Mouse (Mus musculus) adrenal gland, postnatal 36 days (tissue): ENCODE results near the gene Pole. TPM values are rescaled to one million over a fixed set of nuclear protein-coding genes. Genes with fewer than 3 reads are reported as not detected.

Experiments
- DNase-seq, 2 experiments: peaks; one replicate each; pipeline ENCODE4 v3.0.0; 2021; ENCODE audit warnings: mixed read lengths in 1 of 2
- total RNA-seq, 2 experiments: library from RNA; stranded (reverse); gene quantifications; 2 replicates each; pipeline ENCODE4 v1.2.3; 2021

Gene Pole
- total RNA-seq, 2 experiments from 2014 or later = 3.1 to 3.2 TPM

- DNase-seq = no peak
Measured at GRCm38 (mm10) chr5:110344524-110344923, 58.4 kb downstream of the Pole start, which contains the start of gene Lrcol1. TSS of gene Lrcol1 (plus strand) at chr5:110344730.

GRCm38 (mm10) chr5:110345553-110345952 lies 59.4 kb downstream of the Pole start:
- DNase-seq = no peak

GRCm38 (mm10) chr5:110347006-110347405 lies 60.9 kb downstream of the Pole start:
- DNase-seq = no peak

- peak; percentile 51 to 59 for DNase-seq
Measured at GRCm38 (mm10) chr5:110354716-110355115, 68.6 kb downstream of the Pole start.

GRCm38 (mm10) chr5:110357531-110358179 lies 71.5 kb downstream of the Pole start:
- DNase-seq = peak; percentile 83

- peak; percentile 46 to 58 for DNase-seq
Measured at GRCm38 (mm10) chr5:110361465-110361864, 75.4 kb downstream of the Pole start.

- no peak for DNase-seq
Measured at GRCm38 (mm10) chr5:110362813-110363178, 76.7 kb downstream of the Pole start.

- peak; percentile 90 to 93 for DNase-seq
Measured at GRCm38 (mm10) chr5:110363179-110363821, 77.2 kb downstream of the Pole start.

GRCm38 (mm10) chr5:110363822-110364545 lies 77.9 kb downstream of the Pole start:
- peak; percentile 48 to 55 for DNase-seq

- peak; percentile 78 to 85 for DNase-seq
Measured at GRCm38 (mm10) chr5:110376802-110377433, 90.8 kb downstream of the Pole start.

GRCm38 (mm10) chr5:110378181-110378583 lies 92.1 kb downstream of the Pole start:
- DNase-seq = no peak

- no peak for DNase-seq
Measured at GRCm38 (mm10) chr5:110379086-110379485, 93.0 kb downstream of the Pole start.

GRCm38 (mm10) chr5:110379823-110380222 lies 93.7 kb downstream of the Pole start:
- DNase-seq = no peak

GRCm38 (mm10) chr5:110384491-110384890 lies 98.4 kb downstream of the Pole start:
- peak in 1 of 2 experiments; percentile 42 for DNase-seq

- no peak for DNase-seq
Measured at GRCm38 (mm10) chr5:110385263-110385662, 99.2 kb downstream of the Pole start.

GRCm38 (mm10) chr5:110386371-110387330 lies 100.5 kb downstream of the Pole start:
- DNase-seq = peak; percentile 86 to 93

Other genes with a start within 250 kb of the Pole start
- gene Gm17655, start 213.8 kb upstream of the Pole start, total RNA-seq = 1 to 10 TPM; 4.7 to 5.9 TPM
- under 1 TPM; 0.10 to 0.49 TPM for gene Gm35315, start 191.9 kb upstream of the Pole start, total RNA-seq
- under 1 TPM in 1 of 2 experiments, not detected in 1; 0.10 TPM for gene Plcxd1, start 186.3 kb upstream of the Pole start, total RNA-seq
- gene Gtpbp6, start 178.1 kb upstream of the Pole start, total RNA-seq = 10 to 100 TPM; 50.6 to 71.9 TPM
- 1 to 10 TPM; 6.5 to 6.9 TPM for gene Zfp605, start 176.2 kb upstream of the Pole start, total RNA-seq
- gene Chfr, start 150.5 kb upstream of the Pole start, total RNA-seq = 10 to 100 TPM; 29.7 to 31.9 TPM
- 10 to 100 TPM; 42.5 to 43.2 TPM for gene Golga3, start 109.6 kb upstream of the Pole start, total RNA-seq
- 10 to 100 TPM; 43.7 to 44.9 TPM for gene Ankle2, start 55.3 kb upstream of the Pole start, total RNA-seq
- 10 to 100 TPM; 45.8 to 57.6 TPM for gene Pgam5, start 16.4 kb upstream of the Pole start, total RNA-seq
- 10 to 100 TPM; 10.6 to 12.0 TPM for gene Pxmp2, start 120 bp upstream of the Pole start, total RNA-seq
- under 1 TPM; 0.17 to 0.30 TPM for gene P2rx2, start 56.9 kb downstream of the Pole start, total RNA-seq
- not detected for gene Lrcol1, start 58.4 kb downstream of the Pole start, total RNA-seq
- gene Fbrsl1, start 162.2 kb downstream of the Pole start, total RNA-seq = 10 to 100 TPM; 65.6 to 68.6 TPM